Mouse (Mus musculus): Measurements from ENCODE around the gene Bhlha9. TPM values are rescaled to one million over a fixed set of nuclear protein-coding genes. Genes with fewer than 3 reads are reported as not detected.

Gene Bhlha9
- polyA plus RNA-seq, 1 experiment from 2014 or later = 1.4 TPM

DNA sequence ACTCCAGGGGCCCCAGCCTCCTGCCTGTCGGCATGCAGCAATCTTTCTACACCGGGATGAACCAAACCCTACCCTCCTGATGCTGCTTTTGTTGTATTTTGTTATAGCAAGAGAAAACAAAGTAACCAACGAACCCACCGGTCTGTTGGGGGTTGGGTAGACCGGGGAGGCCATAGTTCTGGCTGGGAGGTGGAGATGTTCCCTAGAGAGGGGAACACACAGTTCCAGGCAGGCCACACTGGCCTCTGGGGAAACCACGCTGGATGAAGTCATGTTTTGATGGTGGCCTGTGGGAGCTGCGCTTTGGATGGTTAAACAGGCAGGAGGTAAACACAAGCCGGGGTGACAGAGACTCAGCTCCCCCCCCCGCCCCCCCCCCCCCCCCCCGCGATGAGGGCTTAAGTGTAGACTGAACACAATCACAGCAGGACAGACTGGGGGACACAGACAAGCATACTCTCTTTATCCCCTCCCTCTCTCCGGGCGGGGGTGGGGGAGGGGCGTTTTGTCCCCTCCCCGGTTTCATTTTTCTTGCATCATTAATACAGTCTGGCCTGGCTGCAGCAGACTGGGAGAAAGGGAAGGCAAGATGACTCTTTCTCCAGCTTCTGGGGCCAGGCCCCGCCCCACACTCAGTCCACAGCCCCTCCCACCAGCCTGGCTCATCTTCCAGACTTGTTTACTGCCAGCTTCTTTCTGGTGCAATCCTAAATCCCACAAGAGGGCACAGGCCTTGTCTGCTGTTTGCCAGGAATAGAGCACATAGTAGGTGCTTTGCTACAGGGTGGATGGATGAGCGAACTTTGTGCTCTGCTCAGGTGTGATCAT lies 37.6 kb downstream of the Bhlha9 start:
- H3K9ac ChIP-seq (replicated peaks; ENCODE audit: low read depth, low read length) = no peak overlapping the region
- H3K27me3 ChIP-seq (ENCODE audit: control insufficient read depth, insufficient read depth, low read length) = no peaks in the 10 kb centered on the region
- H3K4me2 ChIP-seq (ENCODE audit: low read depth, low read length) = no peak overlapping the region
- no peaks in the 10 kb centered on the region for H3K4me1 ChIP-seq (ENCODE audit: control insufficient read depth, insufficient read depth, low read length)
- no peaks in the 10 kb centered on the region for H3K36me3 ChIP-seq (ENCODE audit: control insufficient read depth, insufficient read depth, low read length)
- H3K9me3 ChIP-seq (ENCODE audit: control insufficient read depth, low read length) = no peaks in the 10 kb centered on the region
- no peak overlapping the region for H3K27ac ChIP-seq (ENCODE audit: low read depth, low read length)
- no peak for ATAC-seq (ENCODE audit: low read depth)
- H3K4me3 ChIP-seq (ENCODE audit: low read depth, low read length) = no peak overlapping the region
- 31% methylated on average over 12 of the region's 17 CpGs for WGBS

- Histone ChIP-seq H3K4me3 (ENCODE audit: low read depth, low read length) (no peak overlapping the region), H3K4me1 (ENCODE audit: control insufficient read depth, insufficient read depth, low read length) (no peaks in the 10 kb centered on the region), H3K9me3 (ENCODE audit: control insufficient read depth, low read length) (no peaks in the 10 kb centered on the region), H3K9ac (replicated peaks; ENCODE audit: low read depth, low read length) (no peak overlapping the region), H3K27ac (ENCODE audit: low read depth, low read length) (no peak overlapping the region), H3K4me2 (ENCODE audit: low read depth, low read length) (no peak overlapping the region), H3K36me3 (ENCODE audit: control insufficient read depth, insufficient read depth, low read length) (no peaks in the 10 kb centered on the region), H3K27me3 (ENCODE audit: control insufficient read depth, insufficient read depth, low read length) (no peaks in the 10 kb centered on the region)
- no peak for ATAC-seq (ENCODE audit: low read depth)
- WGBS = 68% methylated on average over 4 of the region's 4 CpGs
Measured at GRCm38 (mm10) chr11:76717000-76717399, 44.7 kb downstream of the Bhlha9 start.

Other genes with a start within 250 kb of the Bhlha9 start
- gene Abr, start 50.2 kb upstream of the Bhlha9 start, polyA plus RNA-seq (2014; fragmentation: Nextera tagmentation; extraction: Ambion mirVana) = 99.2 and 115 TPM in 2 replicates
- 0.44 and 4.1 TPM in 2 replicates for gene Trarg1, start 7.3 kb downstream of the Bhlha9 start, polyA plus RNA-seq (2014; fragmentation: Nextera tagmentation; extraction: Ambion mirVana)
- 34.2 and 34.3 TPM in 2 replicates for gene Gosr1, start 91.1 kb downstream of the Bhlha9 start, polyA plus RNA-seq (2014; fragmentation: Nextera tagmentation; extraction: Ambion mirVana)
- gene Cpd, start 174.5 kb downstream of the Bhlha9 start, polyA plus RNA-seq (2014; fragmentation: Nextera tagmentation; extraction: Ambion mirVana) = 10.4 and 13.5 TPM in 2 replicates
- gene Tmigd1, start 229.7 kb downstream of the Bhlha9 start, polyA plus RNA-seq (2014; fragmentation: Nextera tagmentation; extraction: Ambion mirVana) = 0.19 TPM in 1 of 2 replicates, not detected in the other

Measured in neural tube, embryonic 14.5 days (tissue).